Mouse (Mus musculus) brain, adult 2 months (tissue): Measurements from ENCODE around the gene Pfkfb2.

Experiments
- DNase-seq: peaks from one replicate; pipeline ENCODE4 v3.0.0; 2011; ENCODE audit warnings: low read depth, low spot score

The Pfkfb2 gene

GRCm38 (mm10) chr1:130737916-130738315, 8.9 kb upstream of the Pfkfb2 start:
- no peak for DNase-seq

GRCm38 (mm10) chr1:130737411-130737881, 8.4 kb upstream of the Pfkfb2 start:
- no peak for DNase-seq

GRCm38 (mm10) chr1:130734852-130735251, 5.8 kb upstream of the Pfkfb2 start:
- DNase-seq: no peak

GRCm38 (mm10) chr1:130734452-130734851, 5.4 kb upstream of the Pfkfb2 start:
- no peak for DNase-seq

- peak; percentile 59 for DNase-seq
These were observed 4.6 kb upstream of the Pfkfb2 start for GRCm38 (mm10) chr1:130733671-130734070.

GRCm38 (mm10) chr1:130732706-130733658, 3.9 kb upstream of the Pfkfb2 start:
- DNase-seq: no peak

GRCm38 (mm10) chr1:130731741-130732337, 2.8 kb upstream of the Pfkfb2 start, which contains the start of gene AA986860:
Gene AA986860 (plus strand): TSS chr1:130731976.
- no peak for DNase-seq

GRCm38 (mm10) chr1:130728708-130729107, 345 bp downstream of the Pfkfb2 start:
- DNase-seq: peak; percentile 80

- no peak for DNase-seq
These were observed 983 bp downstream of the Pfkfb2 start for GRCm38 (mm10) chr1:130728070-130728469.

GRCm38 (mm10) chr1:130726396-130726795, 2.7 kb downstream of the Pfkfb2 start:
- DNase-seq: peak; percentile 52

- no peak for DNase-seq
These were observed 4.8 kb downstream of the Pfkfb2 start for GRCm38 (mm10) chr1:130724206-130724605.

- DNase-seq: peak; percentile 96
These were observed 11.7 kb downstream of the Pfkfb2 start, which contains the start of gene Yod1 for GRCm38 (mm10) chr1:130717291-130717871. Gene Yod1 (plus strand): TSS chr1:130717327.

- peak; percentile 56 for DNase-seq
These were observed 12.4 kb downstream of the Pfkfb2 start for GRCm38 (mm10) chr1:130716513-130717290.

- DNase-seq: no peak
These were observed 12.9 kb downstream of the Pfkfb2 start for GRCm38 (mm10) chr1:130716218-130716512.

GRCm38 (mm10) chr1:130715561-130716217, 13.4 kb downstream of the Pfkfb2 start, which contains the start of gene Gm29427:
Gene Gm29427 (minus strand): TSS chr1:130715799.
- peak; percentile 99 for DNase-seq

- DNase-seq: no peak
These were observed 15.0 kb downstream of the Pfkfb2 start for GRCm38 (mm10) chr1:130714046-130714445.

- no peak for DNase-seq
These were observed 18.6 kb downstream of the Pfkfb2 start for GRCm38 (mm10) chr1:130710283-130711080.

- DNase-seq: no peak
These were observed 25.4 kb downstream of the Pfkfb2 start for GRCm38 (mm10) chr1:130703613-130704012.

- DNase-seq: no peak
These were observed 27.1 kb downstream of the Pfkfb2 start for GRCm38 (mm10) chr1:130701976-130702375.
